Comparison of ENCODE assay signal across 17 mouse cellular contexts in the genomic region with DNA sequence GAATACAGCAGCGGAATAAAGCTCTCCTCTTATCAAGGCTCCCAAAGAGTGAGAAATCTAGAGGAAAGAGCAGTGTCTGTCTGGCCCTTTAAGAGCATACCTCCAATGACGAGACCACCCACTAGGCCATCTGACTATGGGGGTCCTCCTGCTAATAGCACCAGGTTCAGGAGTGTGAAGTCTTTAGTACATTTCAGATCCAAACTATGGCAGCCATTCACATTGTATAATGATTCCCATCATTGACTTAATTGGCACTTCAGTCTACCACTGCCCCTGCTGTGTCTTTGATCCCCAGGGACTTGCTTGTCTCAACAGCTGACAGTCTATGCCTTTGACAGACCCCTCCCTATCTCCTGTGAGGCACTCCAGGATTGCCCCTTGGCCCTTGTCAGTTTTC.
"Had no signal": no experiment of that assay in that cellular context is flagged by ENCODE, and none has a peak within 500 bp of the region (broad histone marks: within the 10 kb centered on the region; RNA-seq: fewer than 3 reads in every experiment).

No protein-coding gene starts in this region.

- H3K9me3 ChIP-seq: liver, embryonic 13.5 days; midbrain, embryonic 12.5 days; midbrain, embryonic 15.5 days; neural tube, embryonic 12.5 days; neural tube, embryonic 15.5 days had no signal

- H3K9ac ChIP-seq: kidney, embryonic 15.5 days; liver, embryonic 13.5 days; midbrain, embryonic 12.5 days; midbrain, embryonic 15.5 days; neural tube, embryonic 12.5 days; neural tube, embryonic 15.5 days had no signal

- H3K4me1 ChIP-seq: liver, embryonic 13.5 days had no signal

- ATAC-seq: midbrain, embryonic 15.5 days had no signal

- DNase-seq: kidney, adult 8-10 months; kidney, postnatal 10 days; kidney, postnatal 36 days; left cerebral cortex, postnatal 4 days; liver, embryonic 13.5 days; lung, adult 2 months; lung, postnatal 14 days; lung, postnatal 4 days; right cerebral cortex, postnatal 4 days; thymus, adult 2 months; thymus, postnatal 14 days had no signal

- H3K27ac ChIP-seq: kidney, embryonic 15.5 days; liver, embryonic 13.5 days; midbrain, embryonic 12.5 days; midbrain, embryonic 15.5 days; neural tube, embryonic 12.5 days; neural tube, embryonic 15.5 days; stomach, postnatal 0 days had no signal

- H3K4me2 ChIP-seq: kidney, embryonic 15.5 days; liver, embryonic 13.5 days; midbrain, embryonic 12.5 days; midbrain, embryonic 15.5 days; neural tube, embryonic 12.5 days; neural tube, embryonic 15.5 days had no signal

- H3K4me3 ChIP-seq: kidney, embryonic 15.5 days; liver, embryonic 13.5 days; midbrain, embryonic 12.5 days; midbrain, embryonic 15.5 days; neural tube, embryonic 12.5 days; neural tube, embryonic 15.5 days had no signal

- H3K27me3 ChIP-seq: kidney, embryonic 15.5 days; liver, embryonic 13.5 days; midbrain, embryonic 12.5 days; midbrain, embryonic 15.5 days; neural tube, embryonic 12.5 days; neural tube, embryonic 15.5 days had no signal

- H3K36me3 ChIP-seq: kidney, embryonic 15.5 days; liver, embryonic 13.5 days; midbrain, embryonic 12.5 days; midbrain, embryonic 15.5 days; neural tube, embryonic 12.5 days; neural tube, embryonic 15.5 days had no signal
